12 mouse cellular contexts compared by ENCODE assay signal in the genomic region with DNA sequence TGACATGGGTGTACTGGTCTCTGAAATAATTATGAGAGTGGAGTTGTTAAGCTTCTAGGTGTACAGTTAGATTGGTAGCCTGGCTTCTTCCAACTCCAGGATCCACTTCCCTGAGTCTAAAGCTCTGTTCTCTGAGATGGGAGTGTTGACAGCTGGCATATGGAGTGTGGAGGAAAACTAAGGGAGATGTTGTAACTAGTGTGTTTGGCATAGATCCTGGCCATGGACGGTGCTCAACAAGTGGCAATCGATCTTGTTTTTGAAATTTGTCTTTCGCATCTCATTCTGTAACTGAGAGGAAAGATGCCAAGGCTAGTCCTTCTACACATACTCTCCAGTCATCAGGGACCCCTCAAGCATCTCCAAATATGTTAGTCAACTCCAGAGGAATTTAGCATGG.
DNase-seq lines count a peak whose midpoint lies in the region; ATAC-seq and TF ChIP-seq lines count a peak whose summit lies in the region.
"Had no signal": no experiment of that assay in that cellular context is flagged by ENCODE, and none has a peak within 500 bp of the region (broad histone marks: within the 10 kb centered on the region; RNA-seq: fewer than 3 reads in every experiment).

No protein-coding gene starts in this region.

- no peaks in the 10 kb centered on the region for H3K36me3 ChIP-seq in kidney, adult 2 months (ENCODE audit: control insufficient read depth, insufficient read depth, low read length)
- H3K36me3 ChIP-seq in kidney, embryonic 16.5 days (ENCODE audit: insufficient read depth, low read length): no peaks in the 10 kb centered on the region
- H3K36me3 ChIP-seq: hindbrain, embryonic 12.5 days; midbrain, embryonic 12.5 days had no signal

- no peaks in the 10 kb centered on the region; the same call in 1 of the 2 replicates for H3K9me3 ChIP-seq in kidney, embryonic 16.5 days (ENCODE audit: low read length)
- H3K9me3 ChIP-seq: hindbrain, embryonic 12.5 days had no signal

- DNase-seq in adrenal gland, adult 2 months: peak; percentile 26
- no peak for DNase-seq in adrenal gland, postnatal 25 days
- DNase-seq in kidney, adult 2 months: peak; percentile 6
- DNase-seq in gonadal fat pad, adult 2 months (ENCODE audit: low read depth): peak; percentile 55
- DNase-seq in lung, postnatal 14 days: peak; percentile 55
- no peak for DNase-seq in ovary, postnatal 10 days (ENCODE audit: low spot score)
- DNase-seq: cerebellum, adult 11-12 months had no signal

- H3K27me3 ChIP-seq in kidney, adult 2 months (replicated peaks; ENCODE audit: control insufficient read depth, insufficient read depth, low read length): no peaks in the 10 kb centered on the region
- no peaks in the 10 kb centered on the region for H3K27me3 ChIP-seq in kidney, embryonic 16.5 days (ENCODE audit: insufficient read depth, low read length)
- H3K27me3 ChIP-seq: hindbrain, embryonic 12.5 days; midbrain, embryonic 12.5 days had no signal

- H3K4me2 ChIP-seq in kidney, embryonic 16.5 days (replicated peaks; ENCODE audit: low read depth, low read length): no peak overlapping the region
- H3K4me2 ChIP-seq: hindbrain, embryonic 12.5 days; midbrain, embryonic 12.5 days had no signal

- no peak overlapping the region for H3K27ac ChIP-seq in kidney, adult 2 months (ENCODE audit: insufficient read depth, low read depth, low read length)
- H3K27ac ChIP-seq in kidney, embryonic 16.5 days (ENCODE audit: low read length): no peak overlapping the region
- H3K27ac ChIP-seq: hindbrain, embryonic 12.5 days; midbrain, embryonic 12.5 days; stomach, postnatal 0 days had no signal

- no peak for TF ChIP-seq POLR2A in kidney, adult 2 months (IDR thresholded peaks at IDR 0.05; ENCODE audit: low read depth, low read length)

- 89% methylated on average over 3 of the region's 3 CpGs for WGBS in kidney, adult 2 months
- 90% methylated on average over 3 of the region's 3 CpGs for WGBS in kidney, embryonic 16.5 days

- H3K9ac ChIP-seq in kidney, embryonic 16.5 days (replicated peaks; ENCODE audit: low read length): no peak overlapping the region
- H3K9ac ChIP-seq: hindbrain, embryonic 12.5 days; midbrain, embryonic 12.5 days had no signal

- no peaks in the 10 kb centered on the region for H3K4me1 ChIP-seq in kidney, adult 2 months (ENCODE audit: control insufficient read depth, insufficient read depth, low read length)
- H3K4me1 ChIP-seq in kidney, embryonic 16.5 days (ENCODE audit: insufficient read depth, low read length): no peaks in the 10 kb centered on the region
- H3K4me1 ChIP-seq: hindbrain, embryonic 12.5 days; midbrain, embryonic 12.5 days had no signal

- TF ChIP-seq CTCF in kidney, adult 2 months (conservative IDR thresholded peaks at IDR 0.05; ENCODE audit: insufficient read depth, insufficient read length, low read depth, low read length): no peak

- H3K4me3 ChIP-seq in kidney, adult 2 months (ENCODE audit: insufficient read depth, low read depth, low read length): no peak overlapping the region
- no peak overlapping the region for H3K4me3 ChIP-seq in kidney, embryonic 16.5 days (ENCODE audit: low read length)
- H3K4me3 ChIP-seq: hindbrain, embryonic 12.5 days; midbrain, embryonic 12.5 days had no signal

- no peak for ATAC-seq in kidney, embryonic 16.5 days (ENCODE audit: low FRiP score, low TSS enrichment)
- ATAC-seq in monocyte, adult 5-6 weeks (replicated peaks; ENCODE audit: insufficient number of reproducible peaks, low FRiP score, low TSS enrichment, poor library complexity, severe bottlenecking): no peak

Comparison
In these comparisons a context has a peak if more than half of its experiments do, and no peak if none do; other contexts are left out.
1. DNase-seq: peak in adrenal gland, adult 2 months (single experiment), kidney, adult 2 months (single experiment), gonadal fat pad, adult 2 months (single experiment) and lung, postnatal 14 days (single experiment); none in adrenal gland, postnatal 25 days (single experiment) and ovary, postnatal 10 days (single experiment).